Mouse (Mus musculus) kidney, embryonic 14.5 days (tissue): ENCODE data around the gene Mrgpra2a. TPM values are rescaled to one million over a fixed set of nuclear protein-coding genes. Genes with fewer than 3 reads are reported as not detected.
"Not testable (repeated sequence)": the region's sequence is repeated elsewhere in the genome, so short reads cannot be mapped to it uniquely, and the experiment has no call there.

Source experiments
- ATAC-seq: fragments of 200-750 bp; cut with Nextera tagmentation; 2 replicates; pipeline ENCODE4 v1.8.0; 2017; ENCODE audit warnings: moderate number of reproducible peaks, mild to moderate bottlenecking, moderate TSS enrichment, moderate library complexity; ENCODE audit not compliant: low FRiP score, low TSS enrichment
- H3K27ac ChIP-seq: fragments of 300-500 bp; sonication (generic); 2 replicates; pipeline ENCODE4 v1.5.1; 2014; ENCODE audit warnings: low read depth, mild to moderate bottlenecking, low read length, moderate library complexity, mixed read lengths
- H3K27me3 ChIP-seq: fragments of 300-500 bp; sonication (generic); 2 replicates; pipeline ENCODE4 v1.6.1; 2014; ENCODE audit warnings: mild to moderate bottlenecking, low read length; ENCODE audit not compliant: control insufficient read depth, insufficient read depth
- H3K36me3 ChIP-seq: fragments of 300-500 bp; sonication (generic); 2 replicates; pipeline ENCODE4 v1.6.1; 2014; ENCODE audit warnings: low read length, mixed read lengths; ENCODE audit not compliant: control insufficient read depth, insufficient read depth
- H3K4me1 ChIP-seq: fragments of 300-500 bp; sonication (generic); 2 replicates; pipeline ENCODE4 v1.6.1; 2014; ENCODE audit warnings: low read length, mixed read lengths; ENCODE audit not compliant: control insufficient read depth, insufficient read depth
- H3K4me2 ChIP-seq: fragments of 300-500 bp; sonication (generic); replicated peaks from 2 replicates; pipeline ENCODE4 v1.6.1; 2014; ENCODE audit warnings: low read depth, mild to moderate bottlenecking, low read length
- H3K4me3 ChIP-seq: fragments of 300-500 bp; sonication (generic); 2 replicates; pipeline ENCODE4 v1.5.1; 2014; ENCODE audit warnings: mild to moderate bottlenecking, low read length
- H3K9ac ChIP-seq: fragments of 300-500 bp; sonication (generic); 2 replicates; pipeline ENCODE4 v1.6.1; 2014; ENCODE audit warnings: low read depth, mild to moderate bottlenecking, low read length, moderate library complexity
- H3K9me3 ChIP-seq: fragments of 300-500 bp; sonication (generic); 2 replicates; pipeline ENCODE4 v1.6.1; 2016; ENCODE audit warnings: low read length; ENCODE audit not compliant: control insufficient read depth
- WGBS: fragments of 180-500 bp; shearing (Covaris S2); extraction: QIAGEN DNeasy Blood & Tissue Kit; methylation state at CpG from one replicate; pipeline ENCODE4 v1.1.7; 2014; 5-methylcytosine and 5-hydroxymethylcytosine counted together
- polyA plus RNA-seq: library from polyadenylated mRNA; unstranded; fragments of >200 nt; fragmentation: Nextera tagmentation; extraction: Ambion mirVana; gene quantifications from 2 replicates; pipeline ENCODE4 v1.2.1, GENCODE M21; 2014

Mrgpra2a gene
- not detected in 2 replicates for polyA plus RNA-seq

DNA sequence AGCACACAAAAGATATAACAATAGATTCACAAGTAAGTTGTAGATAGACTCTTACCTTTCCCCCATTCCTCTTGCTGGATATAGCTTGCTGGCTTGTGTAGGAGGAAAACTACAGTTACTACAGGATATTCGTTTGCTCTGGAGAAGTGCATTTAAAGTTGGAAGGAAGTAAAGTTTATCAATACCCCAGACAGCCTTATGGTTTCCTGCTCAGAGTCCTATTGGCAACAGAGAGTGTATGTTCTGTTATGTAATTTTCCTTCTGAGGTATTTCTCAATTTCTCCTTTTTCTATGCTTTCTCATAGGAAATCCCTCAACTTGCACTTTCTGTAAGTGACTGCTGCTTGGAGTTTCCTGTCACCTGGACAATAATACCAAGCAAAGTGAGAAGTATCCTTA is at the start of gene Mrgpra2a:
Gene Mrgpra2a (minus strand): TSS at position 125 of the 400 bp plus-strand sequence.
- WGBS = no CpG with 5 or more reads among the region's 1 CpGs
- H3K4me3 ChIP-seq, H3K36me3 ChIP-seq, H3K27me3 ChIP-seq, H3K27ac ChIP-seq, H3K4me2 ChIP-seq, ATAC-seq, H3K9me3 ChIP-seq, H3K9ac ChIP-seq, H3K4me1 ChIP-seq: not testable (repeated sequence)

GRCm38 (mm10) chr7:47491266-47491665 is 39.3 kb upstream of the Mrgpra2a start:
- not testable (repeated sequence) for H3K4me1 ChIP-seq, ATAC-seq, H3K9ac ChIP-seq, H3K27ac ChIP-seq, H3K4me3 ChIP-seq, H3K4me2 ChIP-seq, H3K27me3 ChIP-seq, H3K36me3 ChIP-seq, H3K9me3 ChIP-seq

DNA sequence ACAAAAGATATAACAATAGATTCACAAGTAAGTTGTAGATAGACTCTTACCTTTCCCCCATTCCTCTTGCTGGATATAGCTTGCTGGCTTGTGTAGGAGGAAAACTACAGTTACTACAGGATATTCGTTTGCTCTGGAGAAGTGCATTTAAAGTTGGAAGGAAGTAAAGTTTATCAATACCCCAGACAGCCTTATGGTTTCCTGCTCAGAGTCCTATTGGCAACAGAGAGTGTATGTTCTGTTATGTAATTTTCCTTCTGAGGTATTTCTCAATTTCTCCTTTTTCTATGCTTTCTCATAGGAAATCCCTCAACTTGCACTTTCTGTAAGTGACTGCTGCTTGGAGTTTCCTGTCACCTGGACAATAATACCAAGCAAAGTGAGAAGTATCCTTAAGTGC is 37.5 kb upstream of the Mrgpra2a start:
- H3K27me3 ChIP-seq, H3K27ac ChIP-seq, H3K4me2 ChIP-seq, H3K36me3 ChIP-seq, ATAC-seq, H3K4me3 ChIP-seq, H3K4me1 ChIP-seq, H3K9ac ChIP-seq, H3K9me3 ChIP-seq: not testable (repeated sequence)
- no CpG with 5 or more reads among the region's 1 CpGs for WGBS

GRCm38 (mm10) chr7:47483181-47483580 is 31.2 kb upstream of the Mrgpra2a start:
- not testable (repeated sequence) for ATAC-seq, H3K27ac ChIP-seq, H3K4me3 ChIP-seq, H3K9ac ChIP-seq, H3K9me3 ChIP-seq, H3K4me1 ChIP-seq, H3K27me3 ChIP-seq, H3K36me3 ChIP-seq, H3K4me2 ChIP-seq

- H3K9ac ChIP-seq, H3K27me3 ChIP-seq, ATAC-seq, H3K27ac ChIP-seq, H3K4me3 ChIP-seq, H3K36me3 ChIP-seq, H3K9me3 ChIP-seq, H3K4me1 ChIP-seq, H3K4me2 ChIP-seq: not testable (repeated sequence)
- WGBS = 19% methylated on average over 1 of the region's 3 CpGs
Observed at GRCm38 (mm10) chr7:47473904-47474303, 22.0 kb upstream of the Mrgpra2a start.

GRCm38 (mm10) chr7:47465278-47465981 is 13.5 kb upstream of the Mrgpra2a start:
- ATAC-seq = not testable (repeated sequence)

DNA sequence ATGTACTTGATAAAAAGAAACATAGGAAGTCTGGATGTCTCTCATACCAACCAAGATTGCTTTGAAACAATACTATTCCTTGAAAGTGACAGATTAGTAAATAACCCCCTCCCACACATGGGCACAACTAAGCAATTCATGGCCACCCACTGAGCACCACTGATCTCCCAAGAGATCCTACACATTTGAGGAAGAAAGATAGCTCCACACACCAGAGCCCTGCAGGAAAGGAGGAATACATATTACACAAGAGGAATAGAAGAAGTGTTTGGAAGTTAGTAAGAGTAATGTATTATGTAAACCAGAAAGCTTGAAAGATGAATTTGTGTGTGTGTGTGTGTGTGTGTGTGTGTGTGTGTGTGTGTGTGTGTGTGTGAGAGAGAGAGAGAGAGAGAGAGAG is 6.2 kb downstream of the Mrgpra2a start:
- not testable (repeated sequence) for H3K27ac ChIP-seq, ATAC-seq, H3K9me3 ChIP-seq, H3K4me1 ChIP-seq, H3K4me3 ChIP-seq, H3K36me3 ChIP-seq, H3K9ac ChIP-seq, H3K27me3 ChIP-seq, H3K4me2 ChIP-seq

More at GRCm38 (mm10) chr7:47465278-47465981, 13.5 kb upstream of the Mrgpra2a start:
- not testable (repeated sequence) for H3K27ac ChIP-seq, H3K9me3 ChIP-seq, H3K4me3 ChIP-seq, H3K36me3 ChIP-seq, H3K4me1 ChIP-seq, H3K9ac ChIP-seq, H3K4me2 ChIP-seq, H3K27me3 ChIP-seq

GRCm38 (mm10) chr7:47436463-47436862 is 15.5 kb downstream of the Mrgpra2a start:
- not testable (repeated sequence) for H3K4me3 ChIP-seq, H3K27me3 ChIP-seq, H3K9ac ChIP-seq, H3K4me1 ChIP-seq, ATAC-seq, H3K36me3 ChIP-seq, H3K4me2 ChIP-seq, H3K9me3 ChIP-seq, H3K27ac ChIP-seq
- 47% methylated on average over 1 of the region's 2 CpGs for WGBS

DNA sequence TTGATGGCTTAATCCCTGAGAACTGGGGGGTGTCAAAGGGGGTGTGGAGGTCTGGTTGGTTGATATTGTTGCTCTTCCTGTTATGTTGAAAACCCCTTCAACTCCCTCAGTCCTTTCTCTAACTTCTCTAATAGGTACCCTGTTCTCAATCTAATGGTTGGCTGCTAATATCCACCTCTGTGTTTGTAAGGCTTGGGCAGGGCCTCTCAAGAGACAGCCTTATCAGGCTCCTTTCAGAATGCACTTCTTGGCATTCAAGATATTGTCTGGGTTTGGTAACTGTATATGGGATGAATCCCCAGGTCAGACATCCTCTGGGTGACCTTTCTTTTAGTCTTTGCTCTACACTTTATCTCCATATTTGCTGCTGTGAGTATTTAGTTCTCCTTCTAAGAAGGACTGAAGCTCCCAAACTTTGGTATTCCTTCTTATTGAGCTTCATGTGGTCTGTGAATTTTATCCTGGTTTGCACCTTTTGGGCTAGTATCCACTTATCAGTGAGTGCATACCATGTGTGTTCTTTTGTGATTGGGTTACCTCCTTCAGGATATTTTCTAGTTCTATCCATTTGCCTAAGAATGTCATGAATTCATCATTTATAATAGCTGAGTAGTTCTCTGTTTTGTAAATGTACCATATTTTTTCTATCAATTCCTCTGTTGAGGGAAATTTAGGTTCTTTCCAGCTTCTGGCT is 24.0 kb downstream of the Mrgpra2a start:
- H3K4me2 ChIP-seq, H3K36me3 ChIP-seq, H3K27ac ChIP-seq, H3K27me3 ChIP-seq, ATAC-seq, H3K4me1 ChIP-seq, H3K4me3 ChIP-seq, H3K9me3 ChIP-seq, H3K9ac ChIP-seq: not testable (repeated sequence)
